Mouse (Mus musculus) ES-E14 (cell line): ENCODE measurements around the gene Pwp2.

Experiments
- HCFC1 ChIP-seq: IDR thresholded peaks from 2 replicates; pipeline ENCODE4 v1.6.1; 2012; ENCODE audit warnings: low read length, inconsistent platforms, borderline replicate concordance; ENCODE audit not compliant: insufficient read depth
- MAFK ChIP-seq: IDR thresholded peaks from 2 replicates; pipeline ENCODE4 v1.6.1; 2014; ENCODE audit warnings: mild to moderate bottlenecking, low read depth, low read length, inconsistent platforms; ENCODE audit not compliant: insufficient read depth
- ZC3H11A ChIP-seq: IDR thresholded peaks from 2 replicates; pipeline ENCODE4 v1.6.1; 2012; ENCODE audit warnings: low read depth, mild to moderate bottlenecking, inconsistent platforms, low read length, borderline replicate concordance

GRCm38 (mm10) chr10:78134975-78135798 lies 49.8 kb downstream of the Pwp2 start:
- no peak for TF ChIP-seq ZC3H11A
- no peak for TF ChIP-seq HCFC1
- no peak for TF ChIP-seq MAFK
